Mouse (Mus musculus): ENCODE measurements around the gene Galnt16. TPM values are rescaled to one million over a fixed set of nuclear protein-coding genes. Genes with fewer than 3 reads are reported as not detected.

Gene Galnt16
- total and polyA plus RNA-seq, 3 experiments = 0.08 TPM; not detected in 2

DNA sequence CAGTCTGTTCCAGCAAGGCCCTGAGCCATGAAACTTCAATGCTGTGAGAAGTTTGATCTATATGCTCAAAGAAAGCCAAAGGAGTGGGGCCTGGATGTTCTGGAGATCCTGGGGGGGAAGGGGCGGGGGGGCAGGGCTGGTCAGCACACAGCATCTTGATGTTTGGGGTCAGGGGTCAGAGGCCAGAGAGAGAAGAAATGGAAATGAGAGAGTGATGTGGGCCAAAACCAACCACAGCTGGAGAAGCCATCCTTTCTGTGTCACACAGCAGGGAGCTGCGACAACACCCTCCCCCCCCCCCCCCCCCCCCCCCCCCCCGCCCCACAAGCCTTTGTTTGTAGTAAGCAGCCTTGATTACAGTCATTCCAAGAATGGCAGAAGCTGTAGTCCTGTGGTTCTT is 35.1 kb downstream of the Galnt16 start:
- peak; percentile 9 for DNase-seq (ENCODE audit: low read depth, low spot score)
- Histone ChIP-seq H3K4me1 (ENCODE audit: control insufficient read depth in 1 of 2, insufficient read depth in 2 of 2, low read length in 2 of 2) (no peaks in the 10 kb centered on the region), H3K79me2 (ENCODE audit: control insufficient read depth, insufficient read depth, low read length, poor library complexity) (no peaks in the 10 kb centered on the region), H3K9me3 (replicated peaks; ENCODE audit: insufficient read depth, low read length) (no peaks in the 10 kb centered on the region), H3K27ac (ENCODE audit: control insufficient read depth, low read depth, low read length) (no peak overlapping the region), H3K27me3 (ENCODE audit: control insufficient read depth in 1 of 2, insufficient read depth in 2 of 2, low read length in 2 of 2) (peaks cover 19 to 27% of the 10 kb centered on the region in 2 experiments), H3K36me3 (ENCODE audit: control insufficient read depth in 1 of 2, insufficient read depth in 2 of 2, low read length in 2 of 2) (no peaks in the 10 kb centered on the region), H3K9ac (ENCODE audit: control insufficient read depth, low read depth, low read length, poor library complexity, severe bottlenecking) (no peak overlapping the region), H3K4me3 (ENCODE audit: control insufficient read depth in 1 of 2, insufficient read depth in 1 of 2, low read depth in 2 of 2, low read length in 2 of 2) (no peak overlapping the region)
- TF ChIP-seq RAD21 (IDR thresholded peaks at IDR 0.05; ENCODE audit: low read depth, low read length) (no peak), SMC3 (IDR thresholded peaks at IDR 0.05; ENCODE audit: low read depth, low read length) (no peak), ZKSCAN1 (IDR thresholded peaks at IDR 0.05; ENCODE audit: low read depth, low read length) (no peak), TAL1 (IDR thresholded peaks at IDR 0.05; ENCODE audit: low read length) (no peak)

DNA sequence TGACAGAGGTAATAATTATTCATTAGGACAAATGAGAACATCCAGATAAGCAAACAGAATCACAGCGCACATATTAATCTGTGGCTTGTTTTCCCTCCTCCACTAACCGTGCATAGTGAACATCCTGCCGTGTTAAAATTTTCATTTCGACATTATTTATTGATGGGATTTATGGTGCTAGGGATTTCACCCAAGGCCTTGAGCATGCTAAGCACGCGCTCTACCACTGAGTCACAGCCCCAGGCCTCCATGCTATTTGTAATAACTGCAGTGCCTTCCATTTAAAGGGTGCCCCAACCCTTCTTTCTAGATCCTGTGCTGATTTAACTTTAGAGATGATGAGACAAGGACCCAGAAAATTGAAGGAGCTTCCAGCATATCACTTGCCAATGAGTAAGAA is 36.2 kb downstream of the Galnt16 start:
- H3K4me1 ChIP-seq (ENCODE audit: control insufficient read depth in 1 of 2, insufficient read depth in 2 of 2, low read length in 2 of 2) = no peaks in the 10 kb centered on the region
- no peaks in the 10 kb centered on the region for H3K9me3 ChIP-seq (replicated peaks; ENCODE audit: insufficient read depth, low read length)
- no peak overlapping the region for H3K9ac ChIP-seq (ENCODE audit: control insufficient read depth, low read depth, low read length, poor library complexity, severe bottlenecking)
- H3K4me3 ChIP-seq (ENCODE audit: control insufficient read depth in 1 of 2, insufficient read depth in 1 of 2, low read depth in 2 of 2, low read length in 2 of 2) = no peak overlapping the region
- TF ChIP-seq NRF1 (IDR thresholded peaks at IDR 0.05; ENCODE audit: insufficient read depth, low read depth, low read length, poor library complexity, severe bottlenecking) (no peak), GABPA (IDR thresholded peaks at IDR 0.05; ENCODE audit: low read depth, low read length) (no peak), ZMIZ1 (IDR thresholded peaks at IDR 0.05; ENCODE audit: low read depth, low read length) (no peak), RCOR1 (IDR thresholded peaks at IDR 0.05; ENCODE audit: low read depth, low read length) (no peak), CHD2 (IDR thresholded peaks at IDR 0.05; ENCODE audit: low read length) (no peak), ETS1 (IDR thresholded peaks at IDR 0.05; ENCODE audit: low read depth, low read length) (no peak), CHD1 (IDR thresholded peaks at IDR 0.05; ENCODE audit: low read depth, low read length) (no peak), MYC (IDR thresholded peaks at IDR 0.05; ENCODE audit: low read depth, low read length) (no peak), KAT2A (conservative IDR thresholded peaks at IDR 0.05; ENCODE audit: low read depth, low read length) (no peak), POLR2AphosphoS2 (IDR thresholded peaks at IDR 0.05; ENCODE audit: low read length) (no peak)
- no peaks in the 10 kb centered on the region for H3K79me2 ChIP-seq (ENCODE audit: control insufficient read depth, insufficient read depth, low read length, poor library complexity)
- no peaks in the 10 kb centered on the region for H3K36me3 ChIP-seq (ENCODE audit: control insufficient read depth in 1 of 2, insufficient read depth in 2 of 2, low read length in 2 of 2)
- H3K27ac ChIP-seq (ENCODE audit: control insufficient read depth, low read depth, low read length) = no peak overlapping the region
- DNase-seq (ENCODE audit: low read depth, low spot score) = no peak
- peaks cover 19 to 26% of the 10 kb centered on the region in 2 experiments for H3K27me3 ChIP-seq (ENCODE audit: control insufficient read depth in 1 of 2, insufficient read depth in 2 of 2, low read length in 2 of 2)

DNA sequence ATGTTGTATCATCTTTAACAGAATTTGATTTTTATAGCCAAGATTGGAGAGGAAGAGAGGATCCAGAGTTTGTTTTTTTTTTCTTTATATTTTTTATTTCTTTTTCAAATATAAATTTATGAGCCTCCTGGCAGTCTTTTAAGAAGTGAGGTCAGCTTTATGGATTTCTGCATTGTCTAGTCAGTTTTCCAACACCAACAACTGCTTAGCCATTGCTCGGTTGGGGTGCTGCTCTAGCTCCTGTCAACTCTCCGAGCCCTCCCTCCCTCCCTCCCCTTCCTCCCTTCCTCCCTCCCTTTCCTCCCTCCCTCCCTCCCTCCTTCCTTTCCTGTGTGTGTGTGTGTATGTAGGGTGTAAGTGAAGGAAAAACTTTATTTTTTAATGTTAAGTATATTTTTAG is 43.8 kb downstream of the Galnt16 start:
- H3K27ac ChIP-seq (ENCODE audit: control insufficient read depth, low read depth, low read length) = no peak overlapping the region
- DNase-seq (ENCODE audit: low read depth, low spot score) = no peak
- TF ChIP-seq ZKSCAN1 (IDR thresholded peaks at IDR 0.05; ENCODE audit: low read depth, low read length) (no peak), POLR2A (IDR thresholded peaks at IDR 0.05; ENCODE audit: control insufficient read depth in 1 of 2, insufficient read depth in 1 of 2, low read depth in 1 of 2, low read length in 2 of 2, poor library complexity in 1 of 2) (no peak), RAD21 (IDR thresholded peaks at IDR 0.05; ENCODE audit: low read depth, low read length) (no peak)

More for the DNA sequence above, 43.8 kb downstream of the Galnt16 start:
- H3K27me3 ChIP-seq (ENCODE audit: control insufficient read depth in 1 of 2, insufficient read depth in 2 of 2, low read length in 2 of 2) = peaks cover 11 to 25% of the 10 kb centered on the region in 2 experiments
- no peaks in the 10 kb centered on the region for H3K36me3 ChIP-seq (ENCODE audit: control insufficient read depth in 1 of 2, insufficient read depth in 2 of 2, low read length in 2 of 2)
- H3K9ac ChIP-seq (ENCODE audit: control insufficient read depth, low read depth, low read length, poor library complexity, severe bottlenecking) = no peak overlapping the region
- H3K79me2 ChIP-seq (ENCODE audit: control insufficient read depth, insufficient read depth, low read length, poor library complexity) = no peaks in the 10 kb centered on the region
- H3K4me1 ChIP-seq (ENCODE audit: control insufficient read depth in 1 of 2, insufficient read depth in 2 of 2, low read length in 2 of 2) = no peaks in the 10 kb centered on the region
- no peaks in the 10 kb centered on the region for H3K9me3 ChIP-seq (replicated peaks; ENCODE audit: insufficient read depth, low read length)
- H3K4me3 ChIP-seq (ENCODE audit: control insufficient read depth in 1 of 2, insufficient read depth in 1 of 2, low read depth in 2 of 2, low read length in 2 of 2) = no peak overlapping the region
